Comparison of ENCODE assay signal across 8 mouse cellular contexts in genomic region chr10:81177491-81177925, GRCm38 (mm10). TPM values are rescaled to one million over a fixed set of nuclear protein-coding genes. Genes with fewer than 3 reads are reported as not detected.
DNase-seq lines count a peak whose midpoint lies in the region; ATAC-seq and TF ChIP-seq lines count a peak whose summit lies in the region.

No protein-coding gene starts in this region.

- peaks cover 3% of the 10 kb centered on the region; the same call in 1 of the 2 replicates for H3K36me3 ChIP-seq in heart, adult 2 months (ENCODE audit: control insufficient read depth, insufficient read depth, low read length)
- H3K36me3 ChIP-seq in ES-Bruce4 (ENCODE audit: control insufficient read depth, insufficient read depth, low read length, poor library complexity, severe bottlenecking) (peaks cover 53% of the 10 kb centered on the region), macrophage (ENCODE audit: inconsistent target) (peaks cover 49% of the 10 kb centered on the region)
- H3K36me3 ChIP-seq in intestine, embryonic 15.5 days = peaks cover 49% of the 10 kb centered on the region

- H3K79me2 ChIP-seq in heart, adult 2 months (replicated peaks; ENCODE audit: control insufficient read depth, insufficient read depth, low read length) = peaks cover 4% of the 10 kb centered on the region; the same call in 1 of the 2 replicates
- peaks cover 45% of the 10 kb centered on the region for H3K79me2 ChIP-seq in macrophage (ENCODE audit: inconsistent target)

- H3K27me3 ChIP-seq in heart, adult 2 months (ENCODE audit: control insufficient read depth, insufficient read depth, low read length) = no peaks in the 10 kb centered on the region
- H3K27me3 ChIP-seq in ES-Bruce4 (ENCODE audit: control insufficient read depth, insufficient read depth, low read length, poor library complexity, severe bottlenecking) = no peaks in the 10 kb centered on the region
- no peaks in the 10 kb centered on the region for H3K27me3 ChIP-seq in intestine, embryonic 15.5 days (replicated peaks)

- TF ChIP-seq POLR2A in heart, adult 2 months (IDR thresholded peaks at IDR 0.05; ENCODE audit: insufficient read depth, low read depth, low read length) = no peak
- no peak for TF ChIP-seq POLR2A in ES-Bruce4 (IDR thresholded peaks at IDR 0.05; ENCODE audit: insufficient read depth, low read length)
- no peak for TF ChIP-seq POLR2A in embryonic fibroblast, embryonic 13.5 days (IDR thresholded peaks at IDR 0.05; ENCODE audit: low read depth, low read length)

- peaks cover 12% of the 10 kb centered on the region for H3K4me1 ChIP-seq in heart, adult 2 months (ENCODE audit: control insufficient read depth, insufficient read depth, low read length)
- no peaks in the 10 kb centered on the region for H3K4me1 ChIP-seq in ES-Bruce4 (ENCODE audit: control insufficient read depth, insufficient read depth, low read length)
- H3K4me1 ChIP-seq in embryonic fibroblast, embryonic 13.5 days (ENCODE audit: control insufficient read depth, insufficient read depth, low read length) = peaks cover 11% of the 10 kb centered on the region
- peaks cover 48% of the 10 kb centered on the region for H3K4me1 ChIP-seq in intestine, embryonic 15.5 days (replicated peaks)

- TF ChIP-seq EP300 in heart, adult 2 months (IDR thresholded peaks at IDR 0.05; ENCODE audit: insufficient read depth, low read depth, low read length) = no peak
- no peak for TF ChIP-seq EP300 in ES-Bruce4 (IDR thresholded peaks at IDR 0.05; ENCODE audit: insufficient read depth, low read depth, low read length)

- H3K27ac ChIP-seq in heart, adult 2 months = peak overlapping the region; percentile 89
- H3K27ac ChIP-seq in ES-Bruce4 (ENCODE audit: insufficient read depth, low read length) (peak overlapping the region; percentile 49), macrophage (peak overlapping the region; percentile 65)
- H3K27ac ChIP-seq in embryonic fibroblast, embryonic 13.5 days (ENCODE audit: insufficient read depth, low read length) = peak overlapping the region; percentile 74
- H3K27ac ChIP-seq in intestine, embryonic 15.5 days = peak overlapping the region; percentile 88

- intact Hi-C loops in heart, adult 2 months (cut with DNase I) = loop anchor here (2.0 to 10.0 kb wide), 3 partner anchors 73 to 433 kb away; partner anchors contain the start of genes Ap3d1 and Map2k2

- WGBS in heart, adult 2 months = 3% methylated on average over 16 of the region's 16 CpGs
- 8% methylated on average over 16 of the region's 16 CpGs for WGBS in intestine, embryonic 15.5 days
- 22% methylated on average over 16 of the region's 16 CpGs for WGBS in macrophage (ENCODE audit: missing documents)

- H3K9me3 ChIP-seq in ES-Bruce4 (replicated peaks; ENCODE audit: control insufficient read depth, insufficient read depth, low read length, poor library complexity, severe bottlenecking) = no peaks in the 10 kb centered on the region
- no peaks in the 10 kb centered on the region for H3K9me3 ChIP-seq in intestine, embryonic 15.5 days

- H3K9ac ChIP-seq in heart, adult 2 months (ENCODE audit: low read depth, low read length) = peak overlapping the region; percentile 85
- peak overlapping the region; percentile 93 for H3K9ac ChIP-seq in ES-Bruce4 (ENCODE audit: low read depth, poor library complexity, severe bottlenecking)
- peak overlapping the region; percentile 94 for H3K9ac ChIP-seq in intestine, embryonic 15.5 days

- no peak for TF ChIP-seq CTCF in heart, adult 2 months (IDR thresholded peaks at IDR 0.05)
- TF ChIP-seq CTCF in ES-Bruce4 (IDR thresholded peaks at IDR 0.05; ENCODE audit: low read depth, low read length) = no peak
- TF ChIP-seq CTCF in embryonic fibroblast, embryonic 13.5 days (IDR thresholded peaks at IDR 0.05; ENCODE audit: borderline replicate concordance, insufficient read depth, low read length) = no peak

- no peak for ATAC-seq in intestine, embryonic 15.5 days
- no peak for ATAC-seq in inflammation-experienced regulatory T-cells, adult 6 months

- peak overlapping the region; percentile 92 for H3K4me2 ChIP-seq in intestine, embryonic 15.5 days (replicated peaks)

- H3K4me3 ChIP-seq in heart, adult 2 months = peak overlapping the region; percentile 68
- H3K4me3 ChIP-seq in ES-Bruce4 (ENCODE audit: low read depth, low read length) (peak overlapping the region; percentile 70), macrophage (ENCODE audit: inconsistent target) (peak overlapping the region; percentile 94)
- H3K4me3 ChIP-seq in embryonic fibroblast, embryonic 13.5 days (ENCODE audit: insufficient read depth, low read length) = peak overlapping the region; percentile 91
- peak overlapping the region; percentile 97 for H3K4me3 ChIP-seq in intestine, embryonic 15.5 days (replicated peaks)

- peak in 1 of 2 experiments; percentile 51 for DNase-seq in heart, adult 2 months
- no peak for DNase-seq in heart, adult 8-10 months (ENCODE audit: low spot score)
- DNase-seq in left cerebral cortex, adult 18-20 months (ENCODE audit: low spot score in 2 of 2) = no peak

RNA-seq across cellular contexts. Expression of gene Eef2, which starts 1.1 kb away (rescaled TPM):
- total RNA-seq in heart, adult 2 months (2021) = 1,000 to 10,000 TPM; 1,027 to 1,244 TPM
- polyA plus RNA-seq in heart, adult 2 months (2012; rRNA removed) = 887 and 1,187 TPM in 2 replicates
- total RNA-seq in heart, adult 8-10 months (2022) = 1,000 to 10,000 TPM; 1,076 to 1,267 (median 1,170) TPM
- polyA plus RNA-seq in ES-Bruce4 (2011; ENCODE audit: insufficient read depth, insufficient read length, low read depth, missing spikeins) = 2,442 and 2,478 TPM in 2 replicates
- 1,643 and 1,827 TPM in 2 replicates for polyA plus RNA-seq in embryonic fibroblast, embryonic 13.5 days (2011; ENCODE audit: insufficient read length, low read depth, missing spikeins)
- polyA plus RNA-seq in intestine, embryonic 15.5 days (2015; fragmentation: Nextera tagmentation; extraction: Ambion mirVana) = 515 and 540 TPM in 2 replicates
- total RNA-seq in macrophage (2018; cell fraction: chromatin; rRNA removed) = 100 to 1,000 TPM; 161 to 373 (median 228) TPM
- total RNA-seq in macrophage (2018; cell fraction: cytosol; rRNA removed) = 1,000 to 10,000 TPM in 11 of 26 experiments, 100 to 1,000 TPM in 15; 644 to 1,256 (median 896) TPM
- total RNA-seq in macrophage (2018; cell fraction: nucleus; rRNA removed) = 100 to 1,000 TPM; 248 to 505 (median 331) TPM
- 749 to 1,081 TPM (median 1,012 TPM) in 3 replicates for polyA plus RNA-seq in macrophage (2018)
- polyA plus RNA-seq in inflammation-experienced regulatory T-cells, adult 6 months (2017; shearing (Covaris generic)) = 1,000 to 10,000 TPM in 1 of 3 experiments, 100 to 1,000 TPM in 2; 925 to 1,158 (median 972) TPM
- 100 to 1,000 TPM; 899 to 919 TPM for total RNA-seq in left cerebral cortex, adult 18-20 months (2021)

RNA-seq across cellular contexts. Expression of gene Dapk3, which starts 5.3 kb away (rescaled TPM):
- total RNA-seq in heart, adult 2 months (2021) = 10 to 100 TPM; 27.8 to 29.0 TPM
- polyA plus RNA-seq in heart, adult 2 months (2012; rRNA removed) = 30.6 and 35.5 TPM in 2 replicates
- total RNA-seq in heart, adult 8-10 months (2022) = 10 to 100 TPM; 26.3 to 35.5 (median 29.8) TPM
- 61.2 and 64.8 TPM in 2 replicates for polyA plus RNA-seq in ES-Bruce4 (2011; ENCODE audit: insufficient read depth, insufficient read length, low read depth, missing spikeins)
- polyA plus RNA-seq in embryonic fibroblast, embryonic 13.5 days (2011; ENCODE audit: insufficient read length, low read depth, missing spikeins) = 48.4 and 51.2 TPM in 2 replicates
- polyA plus RNA-seq in intestine, embryonic 15.5 days (2015; fragmentation: Nextera tagmentation; extraction: Ambion mirVana) = 56.6 and 62.7 TPM in 2 replicates
- 10 to 100 TPM; 33.3 to 98.4 (median 63.9) TPM for total RNA-seq in macrophage (2018; cell fraction: chromatin; rRNA removed)
- total RNA-seq in macrophage (2018; cell fraction: cytosol; rRNA removed) = 10 to 100 TPM; 23.9 to 52.8 (median 37.5) TPM
- total RNA-seq in macrophage (2018; cell fraction: nucleus; rRNA removed) = 10 to 100 TPM; 25.6 to 59.4 (median 45.8) TPM
- 41.2 to 57.0 TPM (median 43.5 TPM) in 3 replicates for polyA plus RNA-seq in macrophage (2018)
- polyA plus RNA-seq in inflammation-experienced regulatory T-cells, adult 6 months (2017; shearing (Covaris generic)) = 1 to 10 TPM; 3.1 to 5.4 (median 3.6) TPM
- total RNA-seq in left cerebral cortex, adult 18-20 months (2021) = 10 to 100 TPM; 77.4 to 80.3 TPM

RNA-seq across cellular contexts. Expression of gene 4930442H23Rik, which starts 6.1 kb away (rescaled TPM):
- total RNA-seq in heart, adult 2 months (2021) = not detected
- polyA plus RNA-seq in heart, adult 2 months (2012; rRNA removed) = not detected in 2 replicates
- total RNA-seq in heart, adult 8-10 months (2022) = not detected
- polyA plus RNA-seq in ES-Bruce4 (2011; ENCODE audit: insufficient read depth, insufficient read length, low read depth, missing spikeins) (not detected in 2 replicates), macrophage (2018) (not detected in 3 replicates)
- polyA plus RNA-seq in embryonic fibroblast, embryonic 13.5 days (2011; ENCODE audit: insufficient read length, low read depth, missing spikeins) = not detected in 2 replicates
- 0.13 and 0.15 TPM in 2 replicates for polyA plus RNA-seq in intestine, embryonic 15.5 days (2015; fragmentation: Nextera tagmentation; extraction: Ambion mirVana)
- not detected for total RNA-seq in macrophage (2018; cell fraction: chromatin; rRNA removed)
- not detected for total RNA-seq in macrophage (2018; cell fraction: cytosol; rRNA removed)
- total RNA-seq in macrophage (2018; cell fraction: nucleus; rRNA removed) = not detected
- polyA plus RNA-seq in inflammation-experienced regulatory T-cells, adult 6 months (2017; shearing (Covaris generic)) = not detected
- not detected for total RNA-seq in left cerebral cortex, adult 18-20 months (2021)

RNA-seq across cellular contexts. Expression of gene Pias4, which starts 9.8 kb away (rescaled TPM):
- 10 to 100 TPM; 14.1 to 16.5 TPM for total RNA-seq in heart, adult 2 months (2021)
- polyA plus RNA-seq in heart, adult 2 months (2012; rRNA removed) = 22.3 and 23.3 TPM in 2 replicates
- 10 to 100 TPM; 16.8 to 18.6 (median 17.0) TPM for total RNA-seq in heart, adult 8-10 months (2022)
- polyA plus RNA-seq in ES-Bruce4 (2011; ENCODE audit: insufficient read depth, insufficient read length, low read depth, missing spikeins) = 36.8 and 44.9 TPM in 2 replicates
- 25.6 and 27.9 TPM in 2 replicates for polyA plus RNA-seq in embryonic fibroblast, embryonic 13.5 days (2011; ENCODE audit: insufficient read length, low read depth, missing spikeins)
- 47.2 and 58.4 TPM in 2 replicates for polyA plus RNA-seq in intestine, embryonic 15.5 days (2015; fragmentation: Nextera tagmentation; extraction: Ambion mirVana)
- total RNA-seq in macrophage (2018; cell fraction: chromatin; rRNA removed) = 100 to 1,000 TPM in 1 of 26 experiments, 10 to 100 TPM in 25; 30.3 to 113 (median 63.8) TPM
- 10 to 100 TPM; 18.8 to 27.9 (median 23.9) TPM for total RNA-seq in macrophage (2018; cell fraction: cytosol; rRNA removed)
- 10 to 100 TPM; 29.0 to 59.1 (median 42.5) TPM for total RNA-seq in macrophage (2018; cell fraction: nucleus; rRNA removed)
- polyA plus RNA-seq in macrophage (2018) = 19.6 to 22.5 TPM (median 21.5 TPM) in 3 replicates
- polyA plus RNA-seq in inflammation-experienced regulatory T-cells, adult 6 months (2017; shearing (Covaris generic)) = 10 to 100 TPM; 15.4 to 21.5 (median 17.1) TPM
- 10 to 100 TPM; 27.8 to 28.8 TPM for total RNA-seq in left cerebral cortex, adult 18-20 months (2021)

RNA-seq across cellular contexts. Expression of gene Nmrk2, which starts 24.3 kb away (rescaled TPM):
- 1 to 10 TPM; 8.7 to 8.8 TPM for total RNA-seq in heart, adult 2 months (2021)
- polyA plus RNA-seq in heart, adult 2 months (2012; rRNA removed) = 4.7 and 6.3 TPM in 2 replicates
- total RNA-seq in heart, adult 8-10 months (2022) = 10 to 100 TPM in 1 of 4 experiments, 1 to 10 TPM in 3; 5.8 to 18.8 (median 8.2) TPM
- polyA plus RNA-seq in ES-Bruce4 (2011; ENCODE audit: insufficient read depth, insufficient read length, low read depth, missing spikeins) (not detected in 2 replicates), macrophage (2018) (not detected in 3 replicates)
- not detected in 2 replicates for polyA plus RNA-seq in embryonic fibroblast, embryonic 13.5 days (2011; ENCODE audit: insufficient read length, low read depth, missing spikeins)
- polyA plus RNA-seq in intestine, embryonic 15.5 days (2015; fragmentation: Nextera tagmentation; extraction: Ambion mirVana) = 0.14 TPM in 1 of 2 replicates, not detected in the other
- not detected for total RNA-seq in macrophage (2018; cell fraction: chromatin; rRNA removed)
- total RNA-seq in macrophage (2018; cell fraction: cytosol; rRNA removed) = not detected
- total RNA-seq in macrophage (2018; cell fraction: nucleus; rRNA removed) = not detected
- polyA plus RNA-seq in inflammation-experienced regulatory T-cells, adult 6 months (2017; shearing (Covaris generic)) = under 1 TPM in 2 of 3 experiments, not detected in 1; 0.17 to 0.28 TPM
- not detected for total RNA-seq in left cerebral cortex, adult 18-20 months (2021)
